Mouse (Mus musculus) brown adipose tissue, adult 24 weeks (tissue): ENCODE results near the gene A730015C16Rik. TPM values are rescaled to one million over a fixed set of nuclear protein-coding genes. Genes with fewer than 3 reads are reported as not detected.

Experiments used
- polyA plus RNA-seq: library from polyadenylated mRNA; stranded (reverse); fragments of >200 nt; gene quantifications from 2 replicates; pipeline ENCODE4 v1.2.4, GENCODE M21; 2012; ENCODE audit not compliant: missing spikeins, insufficient read depth, insufficient read length

The A730015C16Rik gene
- polyA plus RNA-seq, 1 experiment = not detected

Other genes with a start within 250 kb of the A730015C16Rik start
- 8.9 and 15.2 TPM in 2 replicates for gene Cc2d1b, start 228.7 kb downstream of the A730015C16Rik start, polyA plus RNA-seq
- gene 3110021N24Rik, start 129.0 kb downstream of the A730015C16Rik start, polyA plus RNA-seq = not detected in 2 replicates
- 10.3 and 12.4 TPM in 2 replicates for gene Zfyve9, start 67.8 kb downstream of the A730015C16Rik start, polyA plus RNA-seq
- gene Btf3l4, start 15.0 kb downstream of the A730015C16Rik start, polyA plus RNA-seq = 142 and 218 TPM in 2 replicates
- 55.8 and 58.7 TPM in 2 replicates for gene Txndc12, start 14.0 kb downstream of the A730015C16Rik start, polyA plus RNA-seq
- 15.4 and 16.7 TPM in 2 replicates for gene Kti12, start 834 bp downstream of the A730015C16Rik start, polyA plus RNA-seq
- gene Rab3b, start 30.4 kb upstream of the A730015C16Rik start, polyA plus RNA-seq = not detected in 2 replicates
- 53.5 and 66.7 TPM in 2 replicates for gene Nrd1, start 152.0 kb upstream of the A730015C16Rik start, polyA plus RNA-seq